Mouse (Mus musculus) frontal cortex, adult (tissue): ENCODE data around the gene 2610528J11Rik.

Experiments
- ATAC-seq: cut with Nextera tagmentation; 2 replicates; pipeline ENCODE4 v1.9.2; 2017; ENCODE audit warnings: mild to moderate bottlenecking, moderate library complexity, mixed read lengths; ENCODE audit not compliant: low TSS enrichment

The 2610528J11Rik gene

GRCm38 (mm10) chr4:118542510-118543157 is 15.8 kb downstream of the 2610528J11Rik start:
- ATAC-seq, result 0 out of 2 replicates have a peak, but pooled peaks have one; percentile 24

GRCm38 (mm10) chr4:118543158-118543530 is 16.3 kb downstream of the 2610528J11Rik start:
- peak; percentile 75 for ATAC-seq

GRCm38 (mm10) chr4:118543592-118544260 is 16.9 kb downstream of the 2610528J11Rik start, which contains the start of gene Tmem125:
TSS of gene Tmem125 (minus strand) at chr4:118544044.
- no peak for ATAC-seq

GRCm38 (mm10) chr4:118544441-118545127 is 17.8 kb downstream of the 2610528J11Rik start:
- ATAC-seq, result no peak

GRCm38 (mm10) chr4:118547424-118548129 is 20.8 kb downstream of the 2610528J11Rik start:
- peak; percentile 60; the same call in 1 of the 2 replicates for ATAC-seq

GRCm38 (mm10) chr4:118548130-118548480 is 21.3 kb downstream of the 2610528J11Rik start:
- ATAC-seq, result peak; percentile 60

GRCm38 (mm10) chr4:118553039-118553649 is 26.3 kb downstream of the 2610528J11Rik start:
- ATAC-seq, result peak; percentile 85; the same call in 1 of the 2 replicates

GRCm38 (mm10) chr4:118564062-118564925 is 37.5 kb downstream of the 2610528J11Rik start:
- ATAC-seq, result no peak

GRCm38 (mm10) chr4:118564926-118565279 is 38.1 kb downstream of the 2610528J11Rik start:
- no peak for ATAC-seq

GRCm38 (mm10) chr4:118566161-118566676 is 39.4 kb downstream of the 2610528J11Rik start:
- peak; percentile 31; the same call in 1 of the 2 replicates for ATAC-seq

- ATAC-seq, result no peak
Measured at GRCm38 (mm10) chr4:118568709-118569108, 41.9 kb downstream of the 2610528J11Rik start.

- no peak for ATAC-seq
Measured at GRCm38 (mm10) chr4:118569320-118569719, 42.5 kb downstream of the 2610528J11Rik start.

GRCm38 (mm10) chr4:118571441-118571840 is 44.6 kb downstream of the 2610528J11Rik start:
- ATAC-seq, result peak; percentile 83

- peak; percentile 84 for ATAC-seq
Measured at GRCm38 (mm10) chr4:118576097-118576496, 49.3 kb downstream of the 2610528J11Rik start.

GRCm38 (mm10) chr4:118579313-118579712 is 52.5 kb downstream of the 2610528J11Rik start:
- ATAC-seq, result no peak
